Mouse (Mus musculus) adrenal gland, adult 2 months (tissue): ENCODE results near the gene Ak1. TPM values are rescaled to one million over a fixed set of nuclear protein-coding genes. Genes with fewer than 3 reads are reported as not detected.

Experiments used
- DNase-seq: peaks from one replicate; pipeline ENCODE4 v3.0.0; 2021
- long read RNA-seq: library from polyadenylated mRNA; stranded (forward); transcript quantifications from one replicate; pipeline ENCODE4 v2.0.0, GENCODE M21; 2021
- polyA plus RNA-seq: library from polyadenylated mRNA; depleted of rRNA; stranded (reverse); fragments of >200 nt; gene quantifications from 2 replicates; pipeline ENCODE4 v1.2.3, GENCODE M21; 2012; rRNA removed
- total RNA-seq, 2 experiments: library from RNA; stranded (reverse); gene quantifications; 2 replicates each; pipeline ENCODE4 v1.2.3; 2021

Ak1 gene
- total RNA-seq (10 to 100 TPM; 40.6 to 59.0 TPM), polyA plus RNA-seq (66.6 and 67.7 TPM in 2 replicates)
- long read RNA-seq, transcript Ak1-202 (7 exons, 2,063 nt), result major isoform, 55 of 83 reads
- long read RNA-seq, partial matches to known transcripts, result 24 of 83 reads
- long read RNA-seq, other reads (novel, unspliced or antisense), result 3 of 83 reads

- no peak for DNase-seq
Measured at GRCm38 (mm10) chr2:32621517-32621859, at the start of gene Ak1. Gene Ak1 (plus strand): TSS chr2:32621758.

- no peak for DNase-seq
Measured at GRCm38 (mm10) chr2:32572196-32572595, 49.4 kb upstream of the Ak1 start.

- DNase-seq, result no peak
Measured at GRCm38 (mm10) chr2:32574497-32574896, 47.1 kb upstream of the Ak1 start, which contains the start of gene Pip5kl1. Gene Pip5kl1 (plus strand): TSS chr2:32574797.

GRCm38 (mm10) chr2:32574901-32575585 is 46.5 kb upstream of the Ak1 start:
- peak; percentile 53 for DNase-seq

GRCm38 (mm10) chr2:32575586-32576160 is 45.9 kb upstream of the Ak1 start, which contains the start of gene 9430097D07Rik:
Gene 9430097D07Rik (minus strand): TSS chr2:32575684.
- peak; percentile 27 for DNase-seq

GRCm38 (mm10) chr2:32576532-32576931 is 45.0 kb upstream of the Ak1 start:
- DNase-seq, result no peak

- peak; percentile 64 for DNase-seq
Measured at GRCm38 (mm10) chr2:32578146-32579046, 43.2 kb upstream of the Ak1 start.

- peak; percentile 47 for DNase-seq
Measured at GRCm38 (mm10) chr2:32581450-32582095, 40.0 kb upstream of the Ak1 start.

- DNase-seq, result peak; percentile 86
Measured at GRCm38 (mm10) chr2:32582830-32583799, 38.4 kb upstream of the Ak1 start.

- no peak for DNase-seq
Measured at GRCm38 (mm10) chr2:32585149-32585714, 36.3 kb upstream of the Ak1 start.

- peak; percentile 94 for DNase-seq
Measured at GRCm38 (mm10) chr2:32586871-32587351, 34.6 kb upstream of the Ak1 start, which contains the start of gene St6galnac4. Gene St6galnac4 (plus strand): TSS chr2:32587095.

GRCm38 (mm10) chr2:32587731-32588321 is 33.7 kb upstream of the Ak1 start:
- no peak for DNase-seq

GRCm38 (mm10) chr2:32589213-32589795 is 32.3 kb upstream of the Ak1 start:
- peak; percentile 69 for DNase-seq

GRCm38 (mm10) chr2:32590224-32590623 is 31.3 kb upstream of the Ak1 start:
- no peak for DNase-seq

GRCm38 (mm10) chr2:32591249-32591648 is 30.3 kb upstream of the Ak1 start:
- DNase-seq, result no peak

- peak; percentile 48 for DNase-seq
Measured at GRCm38 (mm10) chr2:32596725-32597124, 24.8 kb upstream of the Ak1 start.

- no peak for DNase-seq
Measured at GRCm38 (mm10) chr2:32597248-32597647, 24.3 kb upstream of the Ak1 start.

- no peak for DNase-seq
Measured at GRCm38 (mm10) chr2:32597699-32598098, 23.9 kb upstream of the Ak1 start.

GRCm38 (mm10) chr2:32598506-32598905 is 23.1 kb upstream of the Ak1 start:
- DNase-seq, result no peak
